Mouse (Mus musculus) hematopoietic stem cell, adult 5-6 weeks (primary cell): ENCODE measurements around the gene Mrpl27. TPM values are rescaled to one million over a fixed set of nuclear protein-coding genes. Genes with fewer than 3 reads are reported as not detected.

ENCODE experiments used
- ATAC-seq, 2 experiments: fragments of 125-278 bp in 1 of 2; replicated peaks in 1 of 2; 2 replicates each; pipeline ENCODE4 v1.8.0; 2016 to 2017; ENCODE audit warnings: inconsistent platforms in 2 of 2, mild to moderate bottlenecking in 2 of 2, moderate number of reproducible peaks in 2 of 2, low read depth in 1 of 2, moderate TSS enrichment in 1 of 2; ENCODE audit not compliant: low FRiP score in 2 of 2, poor library complexity in 2 of 2, severe bottlenecking in 2 of 2, insufficient read depth in 1 of 2, low TSS enrichment in 1 of 2
- total RNA-seq: library from RNA; stranded (forward); fragments of 172-1452, 232-1000 nt; gene quantifications from 2 replicates; pipeline ENCODE4 v1.2.3, GENCODE M21; 2017

Mrpl27 gene
- total RNA-seq, 1 experiment from 2014 or later = 31.3 TPM

- no peak for ATAC-seq
Measured at GRCm38 (mm10) chr11:94701401-94702215, 48.0 kb downstream of the Mrpl27 start.

- ATAC-seq = no peak
Measured at GRCm38 (mm10) chr11:94702216-94702610, 48.6 kb downstream of the Mrpl27 start.

GRCm38 (mm10) chr11:94704020-94704419 lies 50.5 kb downstream of the Mrpl27 start:
- ATAC-seq = no peak

- ATAC-seq = no peak
Measured at GRCm38 (mm10) chr11:94704472-94704871, 50.9 kb downstream of the Mrpl27 start, which contains the start of gene Gm11541. Gene Gm11541, minus strand, starts transcription at chr11:94704499.

Other genes with a start within 250 kb of the Mrpl27 start
- not detected in 2 replicates for gene Cacna1g, start 179.6 kb upstream of the Mrpl27 start, total RNA-seq
- not detected in 2 replicates for gene Spata20, start 167.6 kb upstream of the Mrpl27 start, total RNA-seq
- gene Epn3, start 153.8 kb upstream of the Mrpl27 start, total RNA-seq = 0.06 and 0.20 TPM in 2 replicates
- 0.74 and 1.8 TPM in 2 replicates for gene Mycbpap, start 132.0 kb upstream of the Mrpl27 start, total RNA-seq
- 10.8 and 12.8 TPM in 2 replicates for gene Rsad1, start 104.5 kb upstream of the Mrpl27 start, total RNA-seq
- 0.40 and 0.44 TPM in 2 replicates for gene Chad, start 88.7 kb upstream of the Mrpl27 start, total RNA-seq
- 8.0 and 10.4 TPM in 2 replicates for gene Acsf2, start 51.9 kb upstream of the Mrpl27 start, total RNA-seq
- gene Lrrc59, start 24.0 kb upstream of the Mrpl27 start, total RNA-seq = 95.1 and 117 TPM in 2 replicates
- gene Eme1, start 197 bp downstream of the Mrpl27 start, total RNA-seq = 12.4 and 20.9 TPM in 2 replicates
- gene Xylt2, start 23.7 kb downstream of the Mrpl27 start, total RNA-seq = 4.5 and 7.3 TPM in 2 replicates
- not detected in 2 replicates for gene Gm11541, start 50.7 kb downstream of the Mrpl27 start, total RNA-seq
- not detected in 2 replicates for gene Cdc34b, start 88.0 kb downstream of the Mrpl27 start, total RNA-seq
- gene Tmem92, start 128.9 kb downstream of the Mrpl27 start, total RNA-seq = not detected in 2 replicates